Mouse (Mus musculus) stomach, embryonic 14.5 days (tissue): ENCODE results near the gene Mef2d. TPM values are rescaled to one million over a fixed set of nuclear protein-coding genes. Genes with fewer than 3 reads are reported as not detected.
"Not testable (repeated sequence)": the region's sequence is repeated elsewhere in the genome, so short reads cannot be mapped to it uniquely, and the experiment has no call there.

Experiments used
- ATAC-seq: fragments of 200-750 bp; cut with Nextera tagmentation; 2 replicates; pipeline ENCODE4 v1.8.0; 2017; ENCODE audit warnings: low read depth, moderate TSS enrichment; ENCODE audit not compliant: insufficient number of reproducible peaks, insufficient read depth, low FRiP score
- H3K27ac ChIP-seq: fragments of 300-500 bp; sonication (generic); 2 replicates; pipeline ENCODE4 v1.5.1; 2014; ENCODE audit warnings: mild to moderate bottlenecking, low read length, moderate library complexity, mixed read lengths
- H3K27me3 ChIP-seq: fragments of 300-500 bp; sonication (generic); 2 replicates; pipeline ENCODE4 v1.6.1; 2014; ENCODE audit warnings: low read length, control low read depth, mixed read lengths; ENCODE audit not compliant: control insufficient read depth, insufficient read depth
- H3K36me3 ChIP-seq: fragments of 300-500 bp; sonication (generic); 2 replicates; pipeline ENCODE4 v1.6.1; 2014; ENCODE audit warnings: mild to moderate bottlenecking, control low read depth, low read length, moderate library complexity, mixed read lengths; ENCODE audit not compliant: control insufficient read depth, insufficient read depth
- H3K4me1 ChIP-seq: fragments of 300-500 bp; sonication (generic); 2 replicates; pipeline ENCODE4 v1.6.1; 2014; ENCODE audit warnings: low read length, control low read depth, mixed read lengths; ENCODE audit not compliant: control insufficient read depth, insufficient read depth
- H3K4me2 ChIP-seq: fragments of 300-500 bp; sonication (generic); replicated peaks from 2 replicates; pipeline ENCODE4 v1.6.1; 2014; ENCODE audit warnings: low read depth, low read length, control low read depth
- H3K4me3 ChIP-seq: fragments of 300-500 bp; sonication (generic); 2 replicates; pipeline ENCODE4 v1.5.1; 2014; ENCODE audit warnings: low read depth, low read length, control low read depth
- H3K9ac ChIP-seq: fragments of 300-500 bp; sonication (generic); replicated peaks from 2 replicates; pipeline ENCODE4 v1.6.1; 2014; ENCODE audit warnings: low read depth, mild to moderate bottlenecking, control low read depth, low read length, moderate library complexity, mixed read lengths
- H3K9me3 ChIP-seq: fragments of 300-500 bp; sonication (generic); 2 replicates; pipeline ENCODE4 v1.6.1; 2016; ENCODE audit warnings: low read depth, low read length, control low read depth; ENCODE audit not compliant: control insufficient read depth
- WGBS: fragments of 180-500 bp; shearing (Covaris S2); extraction: QIAGEN DNeasy Blood & Tissue Kit; methylation state at CpG from one replicate; pipeline ENCODE4 v1.1.7; 2014; 5-methylcytosine and 5-hydroxymethylcytosine counted together
- polyA plus RNA-seq: library from polyadenylated mRNA; unstranded; fragments of >200 nt; fragmentation: Nextera tagmentation; extraction: Ambion mirVana; gene quantifications from 2 replicates; pipeline ENCODE4 v1.2.1, GENCODE M21; 2014

Mef2d gene
- polyA plus RNA-seq, 1 experiment from 2014 or later: 19.5 TPM

- no peaks in the 10 kb centered on the region for H3K9me3 ChIP-seq
- 46% methylated on average over 3 of the region's 3 CpGs for WGBS
- ATAC-seq: no peak
- peaks cover 47% of the 10 kb centered on the region for H3K36me3 ChIP-seq
- H3K4me2 ChIP-seq: no peak overlapping the region
- H3K27me3 ChIP-seq: no peaks in the 10 kb centered on the region
- H3K4me1 ChIP-seq: peaks cover 5% of the 10 kb centered on the region; the same call in 1 of the 2 replicates
- no peak overlapping the region for H3K27ac ChIP-seq
- H3K4me3 ChIP-seq: no peak overlapping the region
- no peak overlapping the region for H3K9ac ChIP-seq
These were observed 31.2 kb downstream of the Mef2d start for GRCm38 (mm10) chr3:88173375-88173774.

GRCm38 (mm10) chr3:88174894-88175293 lies 32.7 kb downstream of the Mef2d start:
- Histone ChIP-seq H3K4me2 (no peak overlapping the region), H3K4me1 (peaks cover 5% of the 10 kb centered on the region; the same call in 1 of the 2 replicates), H3K4me3 (no peak overlapping the region), H3K9ac (no peak overlapping the region), H3K36me3 (peaks cover 34% of the 10 kb centered on the region), H3K27ac (no peak overlapping the region), H3K9me3 (no peaks in the 10 kb centered on the region), H3K27me3 (no peaks in the 10 kb centered on the region)
- 59% methylated on average over 2 of the region's 2 CpGs for WGBS
- ATAC-seq: no peak

- ATAC-seq: no peak
- H3K4me1 ChIP-seq: peaks cover 5% of the 10 kb centered on the region; the same call in 1 of the 2 replicates
- 66% methylated on average over 5 of the region's 5 CpGs for whole genome bisulfite sequencing
These were observed 34.9 kb downstream of the Mef2d start for GRCm38 (mm10) chr3:88177106-88177505.

DNA sequence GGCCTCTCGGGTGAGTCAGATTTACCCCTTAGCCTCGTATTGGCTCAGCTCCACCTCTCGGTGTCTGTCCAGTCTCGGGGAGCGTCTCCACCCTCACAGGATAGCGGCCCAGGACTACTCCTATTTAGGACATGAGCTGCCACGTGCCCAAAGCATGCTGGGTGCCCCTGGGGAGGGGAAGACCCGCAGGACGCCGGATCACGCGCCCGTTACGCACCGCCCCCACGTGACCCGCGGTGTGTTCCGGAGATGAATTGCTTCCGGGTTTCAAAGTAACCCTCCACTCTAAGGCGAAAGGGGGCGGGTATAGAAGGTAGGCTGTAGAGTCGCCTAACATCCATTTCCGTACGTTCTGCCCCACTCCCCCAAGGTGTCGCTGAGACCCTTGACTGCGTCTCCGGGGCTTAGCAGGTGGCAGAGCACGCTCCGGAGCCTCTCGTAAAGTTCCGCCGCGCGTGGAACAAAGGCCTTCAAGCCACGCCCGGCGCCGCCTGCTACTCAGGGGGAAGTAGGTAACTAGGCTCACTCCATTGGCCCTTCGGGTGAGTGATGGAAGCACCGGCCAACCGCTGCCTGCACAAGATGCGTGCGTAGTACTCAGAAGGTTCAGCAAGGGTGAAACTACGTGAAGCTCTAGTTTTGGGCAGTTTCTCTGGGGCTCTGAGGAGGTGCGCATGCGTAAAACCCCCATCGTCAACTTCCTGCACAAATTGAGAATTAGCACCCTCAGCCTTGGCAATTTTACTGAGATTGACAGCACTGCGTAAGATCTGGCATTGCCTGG lies 35.6 kb downstream of the Mef2d start:
- peak; percentile 99 for ATAC-seq
- peaks cover 15% of the 10 kb centered on the region for H3K36me3 ChIP-seq
- H3K9me3 ChIP-seq: no peaks in the 10 kb centered on the region
- peak overlapping the region; percentile 93 for H3K27ac ChIP-seq
- peak overlapping the region; percentile 47 for H3K4me2 ChIP-seq
- H3K9ac ChIP-seq: peak overlapping the region; percentile 45
- under 1% methylated on average over 49 of the region's 49 CpGs for WGBS
- H3K4me1 ChIP-seq: peaks cover 5% of the 10 kb centered on the region; the same call in 1 of the 2 replicates
- peak overlapping the region; percentile 41 for H3K4me3 ChIP-seq
- H3K27me3 ChIP-seq: no peaks in the 10 kb centered on the region

More at GRCm38 (mm10) chr3:88177106-88177505, 34.9 kb downstream of the Mef2d start:
- Histone ChIP-seq H3K9me3 (no peaks in the 10 kb centered on the region), H3K27ac (peak overlapping the region; percentile 93), H3K4me3 (peak overlapping the region; percentile 41), H3K9ac (no peak overlapping the region; the same call in 1 of the 2 replicates), H3K4me2 (peak overlapping the region; percentile 47), H3K36me3 (peaks cover 20% of the 10 kb centered on the region), H3K27me3 (no peaks in the 10 kb centered on the region)

- not testable (repeated sequence) for ATAC-seq, H3K9me3 ChIP-seq, H3K9ac ChIP-seq, H3K27me3 ChIP-seq, H3K36me3 ChIP-seq, H3K4me1 ChIP-seq
- Histone ChIP-seq H3K4me2 (peak overlapping the region; percentile 47), H3K4me3 (peak overlapping the region; percentile 41), H3K27ac (peak overlapping the region; percentile 93)
- WGBS: 29% methylated on average over 11 of the region's 11 CpGs
These were observed 36.2 kb downstream of the Mef2d start for GRCm38 (mm10) chr3:88178346-88178733.

DNA sequence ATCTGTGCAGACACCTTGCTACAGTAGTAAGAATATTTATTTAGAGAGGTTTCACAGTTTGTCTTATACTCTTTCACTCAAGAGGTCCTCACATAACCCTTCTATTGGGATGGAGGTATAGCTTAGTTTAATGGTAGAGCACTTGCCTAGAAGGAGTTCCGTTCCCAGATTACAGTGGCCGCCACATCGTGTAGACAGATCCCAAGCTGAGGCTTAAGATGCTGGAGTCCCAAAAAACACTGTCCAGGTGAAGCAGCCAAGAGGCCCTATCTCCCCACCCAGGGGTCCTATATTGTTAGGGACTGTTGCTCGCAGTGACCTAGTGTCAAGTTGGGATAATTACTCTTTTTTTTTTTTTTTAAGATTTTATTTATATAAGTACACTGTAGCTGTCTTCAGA lies 36.8 kb downstream of the Mef2d start:
- no peak for ATAC-seq
- Histone ChIP-seq H3K4me1 (peaks cover 5% of the 10 kb centered on the region; the same call in 1 of the 2 replicates), H3K36me3 (peaks cover 2% of the 10 kb centered on the region), H3K27ac (no peak overlapping the region), H3K27me3 (no peaks in the 10 kb centered on the region), H3K9me3 (no peaks in the 10 kb centered on the region), H3K9ac (no peak overlapping the region), H3K4me3 (no peak overlapping the region), H3K4me2 (no peak overlapping the region)
- WGBS: 88% methylated on average over 4 of the region's 4 CpGs

DNA sequence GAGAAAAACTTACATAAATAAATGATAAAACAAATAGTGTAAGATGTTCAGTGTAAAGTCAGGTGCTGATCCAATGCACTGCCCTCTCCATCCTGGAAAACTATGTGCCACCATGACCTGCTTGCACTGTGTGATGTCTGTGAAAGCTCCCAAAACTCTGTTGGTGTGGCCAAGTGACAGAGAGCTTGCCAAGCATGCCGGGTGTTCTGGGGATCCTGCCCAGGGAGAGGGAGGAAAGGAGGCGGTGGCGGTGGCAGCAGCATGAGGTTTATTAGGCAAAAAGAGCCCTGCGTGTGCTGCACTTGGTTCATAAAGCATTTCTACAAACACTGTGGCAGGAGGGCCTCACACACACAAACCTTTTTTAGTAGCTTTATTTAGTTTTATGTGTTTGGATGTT lies 39.2 kb downstream of the Mef2d start:
- no peak overlapping the region for H3K4me3 ChIP-seq
- H3K4me2 ChIP-seq: no peak overlapping the region
- H3K9me3 ChIP-seq: no peaks in the 10 kb centered on the region
- H3K4me1 ChIP-seq: peaks cover 5% of the 10 kb centered on the region; the same call in 1 of the 2 replicates
- no peaks in the 10 kb centered on the region for H3K36me3 ChIP-seq
- H3K27ac ChIP-seq: no peak overlapping the region
- no peaks in the 10 kb centered on the region for H3K27me3 ChIP-seq
- 64% methylated on average over 4 of the region's 4 CpGs for WGBS
- H3K9ac ChIP-seq: no peak overlapping the region
- ATAC-seq: no peak

DNA sequence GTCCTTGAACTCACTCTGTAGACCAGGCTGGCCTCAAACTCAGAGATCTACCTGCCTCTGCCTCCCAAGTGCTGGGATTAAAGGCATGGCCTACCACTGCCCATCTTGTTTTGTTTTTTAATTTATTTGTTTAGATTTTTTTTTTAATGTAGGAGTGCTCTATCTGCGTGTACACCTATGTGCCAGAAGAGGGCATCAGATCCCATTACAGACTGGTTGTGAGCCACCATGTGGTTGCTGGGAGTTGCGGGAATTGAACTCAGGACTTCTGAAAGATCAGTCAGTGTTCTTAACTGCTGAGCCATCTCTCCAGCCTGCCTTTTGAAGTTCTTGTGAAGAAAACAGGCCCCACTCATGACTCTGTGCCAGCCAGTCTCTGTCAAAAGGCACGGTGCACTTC lies 44.3 kb downstream of the Mef2d start:
- Histone ChIP-seq H3K4me1 (no peaks in the 10 kb centered on the region), H3K36me3 (no peaks in the 10 kb centered on the region), H3K9me3 (no peaks in the 10 kb centered on the region), H3K9ac (no peak overlapping the region), H3K4me3 (no peak overlapping the region), H3K27me3 (no peaks in the 10 kb centered on the region), H3K4me2 (no peak overlapping the region), H3K27ac (no peak overlapping the region)
- WGBS: 64% methylated on average over 3 of the region's 3 CpGs
- no peak for ATAC-seq
